Mouse (Mus musculus) liver, postnatal 0 days (tissue): Measurements from ENCODE around the gene Steap2. TPM values are rescaled to one million over a fixed set of nuclear protein-coding genes. Genes with fewer than 3 reads are reported as not detected.
"Not testable (repeated sequence)": the region's sequence is repeated elsewhere in the genome, so short reads cannot be mapped to it uniquely, and the experiment has no call there.

Experiments used
- ATAC-seq: fragments of 200-750 bp; cut with Nextera tagmentation; 2 replicates; pipeline ENCODE4 v1.8.0; 2017; ENCODE audit warnings: mild to moderate bottlenecking, moderate library complexity
- DNase-seq: peaks from one replicate; pipeline ENCODE4 v3.0.0-alpha.2; 2016
- H3K27ac ChIP-seq: fragments of 300-500 bp; sonication (generic); 2 replicates; pipeline ENCODE4 v1.5.1; 2014; ENCODE audit warnings: antibody characterized with exemption, moderate library complexity, mild to moderate bottlenecking, low read depth
- H3K27me3 ChIP-seq: fragments of 300-500 bp; sonication (generic); 2 replicates; pipeline ENCODE4 v1.6.1; 2014; ENCODE audit warnings: low read length, control low read depth, mixed read lengths; ENCODE audit not compliant: insufficient read depth
- H3K36me3 ChIP-seq: fragments of 300-500 bp; sonication (generic); replicated peaks from 2 replicates; pipeline ENCODE4 v1.6.1; 2014; ENCODE audit warnings: mild to moderate bottlenecking, control low read depth, low read length, moderate library complexity, mixed read lengths; ENCODE audit not compliant: insufficient read depth
- H3K4me1 ChIP-seq: fragments of 300-500 bp; sonication (generic); 2 replicates; pipeline ENCODE4 v1.6.1; 2014; ENCODE audit warnings: antibody characterized with exemption, mild to moderate bottlenecking, control low read depth; ENCODE audit not compliant: insufficient read depth
- H3K4me2 ChIP-seq: fragments of 300-500 bp; sonication (generic); 2 replicates; pipeline ENCODE4 v1.6.1; 2014; ENCODE audit warnings: low read depth, mild to moderate bottlenecking, low read length, moderate library complexity, mixed read lengths
- H3K4me3 ChIP-seq: fragments of 300-500 bp; sonication (generic); 2 replicates; pipeline ENCODE4 v1.5.1; 2014; ENCODE audit warnings: low read depth, low read length
- H3K9ac ChIP-seq: fragments of 300-500 bp; sonication (generic); replicated peaks from 2 replicates; pipeline ENCODE4 v1.6.1; 2014; ENCODE audit warnings: mild to moderate bottlenecking, moderate library complexity
- H3K9me3 ChIP-seq: fragments of 300-500 bp; sonication (generic); 2 replicates; pipeline ENCODE4 v1.6.1; 2016; ENCODE audit warnings: mild to moderate bottlenecking, control low read depth, low read length, mixed read lengths
- CTCF ChIP-seq: sonication (generic); IDR thresholded peaks from 2 replicates; pipeline ENCODE4 v1.5.1; 2016; ENCODE audit warnings: antibody characterized with exemption, low read depth
- EP300 ChIP-seq: IDR thresholded peaks from 2 replicates; pipeline ENCODE4 v1.6.1; 2016; ENCODE audit warnings: antibody characterized with exemption, low read depth, mild to moderate bottlenecking
- WGBS: fragments of 180-500 bp; shearing (Covaris S2); extraction: QIAGEN DNeasy Blood & Tissue Kit; methylation state at CpG from one replicate; pipeline ENCODE4 v1.1.7; 2014; ENCODE audit not compliant: insufficient replicate concordance; 5-methylcytosine and 5-hydroxymethylcytosine counted together
- polyA plus RNA-seq: library from polyadenylated mRNA; unstranded; fragments of >200 nt; fragmentation: Nextera tagmentation; extraction: Ambion mirVana; gene quantifications from 2 replicates; pipeline ENCODE4 v1.2.1, GENCODE M21; 2015

Steap2 gene
- polyA plus RNA-seq, 1 experiment from 2014 or later: 5.1 TPM

DNA sequence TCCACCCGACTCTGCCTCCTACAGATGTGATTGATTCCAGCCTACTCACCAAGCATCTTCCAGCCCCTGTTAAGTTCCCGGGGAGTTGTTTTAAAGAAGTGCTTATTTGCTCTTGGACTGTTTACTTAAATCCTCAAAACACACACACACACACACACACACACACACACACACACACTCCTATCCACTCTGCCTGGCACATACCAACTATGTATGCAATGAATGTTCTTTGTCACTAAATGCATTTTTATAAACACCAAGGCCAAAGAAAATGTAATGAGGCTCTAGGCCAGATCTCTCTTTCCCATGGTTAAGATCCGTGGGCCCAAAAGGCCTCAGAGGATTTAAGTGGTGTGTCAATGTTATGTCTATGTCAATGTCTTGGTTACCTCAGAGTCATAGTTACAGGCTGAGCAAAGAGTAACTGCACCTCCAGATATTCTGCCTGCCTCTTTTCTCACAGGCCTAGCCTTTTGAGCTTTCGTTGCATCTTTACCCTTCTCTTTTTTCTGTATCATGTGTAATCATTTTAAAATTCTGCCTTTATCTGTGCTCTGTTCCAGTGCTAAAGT lies 2.1 kb downstream of the Steap2 start:
- H3K27me3 ChIP-seq: peaks cover 8% of the 10 kb centered on the region; the same call in 1 of the 2 replicates
- no peaks in the 10 kb centered on the region for H3K36me3 ChIP-seq
- TF ChIP-seq EP300 (no peak), CTCF (no peak)
- no peaks in the 10 kb centered on the region for H3K9me3 ChIP-seq
- H3K4me2 ChIP-seq: no peak overlapping the region
- ATAC-seq (no peak), DNase-seq (no peak)
- 46% methylated on average over 4 of the region's 4 CpGs for WGBS
- H3K4me3 ChIP-seq: no peak overlapping the region
- H3K27ac ChIP-seq: no peak overlapping the region
- no peaks in the 10 kb centered on the region for H3K4me1 ChIP-seq
- H3K9ac ChIP-seq: no peak overlapping the region

DNA sequence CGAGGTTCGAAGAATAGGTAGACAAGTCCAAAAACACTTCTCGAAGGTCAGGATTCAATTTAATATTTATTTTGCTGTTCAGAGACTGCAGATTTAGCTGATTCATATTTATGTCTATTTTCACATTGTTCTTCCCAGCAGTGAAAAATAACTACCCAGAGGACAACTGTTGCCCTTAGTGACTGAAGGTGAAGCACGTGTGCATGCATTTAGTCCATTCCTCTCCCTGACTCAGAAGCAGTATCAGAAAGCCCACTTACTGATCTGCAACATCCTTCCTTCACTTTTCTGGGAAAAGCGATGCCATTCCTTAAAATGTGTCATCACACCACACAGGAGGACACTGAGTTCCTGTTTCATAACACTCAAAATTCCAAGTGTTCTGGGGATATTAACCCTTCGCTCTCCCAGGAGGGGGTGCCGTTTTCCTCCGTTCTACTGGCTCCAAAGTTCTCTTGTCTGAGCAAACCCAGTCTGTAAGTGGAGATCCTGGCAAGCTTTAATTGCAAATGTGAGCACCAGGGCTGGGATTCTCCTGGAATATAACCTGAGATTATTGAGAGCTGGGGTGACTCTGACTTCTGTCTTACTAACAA lies 5.3 kb downstream of the Steap2 start:
- Histone ChIP-seq H3K9me3 (no peaks in the 10 kb centered on the region), H3K36me3 (no peaks in the 10 kb centered on the region), H3K4me1 (no peaks in the 10 kb centered on the region; the same call in 1 of the 2 replicates), H3K4me2 (no peak overlapping the region), H3K9ac (no peak overlapping the region), H3K27ac (no peak overlapping the region), H3K27me3 (peaks cover 7% of the 10 kb centered on the region; the same call in 1 of the 2 replicates), H3K4me3 (no peak overlapping the region)
- TF ChIP-seq CTCF (no peak), EP300 (peak; percentile 61; the same call in 1 of the 2 replicates)
- DNase-seq (no peak), ATAC-seq (0 out of 2 replicates have a peak, but pooled peaks have one; percentile 11)
- 59% methylated on average over 8 of the region's 8 CpGs for WGBS

DNA sequence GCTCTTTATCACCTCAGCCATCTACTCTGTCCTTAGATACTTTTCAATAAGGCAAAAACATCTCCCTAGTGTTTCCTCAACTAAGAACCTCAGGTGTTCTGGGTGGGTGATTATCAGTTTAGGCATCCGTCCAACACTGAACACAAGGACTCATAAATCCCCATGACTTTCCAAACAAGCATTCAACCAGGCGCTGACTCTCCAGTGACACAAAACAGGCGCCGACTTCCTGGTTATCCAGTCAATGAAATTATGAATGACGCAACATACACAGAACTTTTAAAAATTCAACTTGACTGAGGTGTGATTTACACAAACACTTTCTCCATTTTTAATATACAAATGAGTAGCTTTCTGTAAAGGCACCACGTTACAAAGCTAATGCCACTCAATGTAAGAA lies 6.2 kb downstream of the Steap2 start:
- no peak for ATAC-seq
- DNase-seq: no peak
- WGBS: 64% methylated on average over 6 of the region's 6 CpGs
- Histone ChIP-seq H3K4me1 (no peaks in the 10 kb centered on the region; the same call in 1 of the 2 replicates), H3K27me3 (no peaks in the 10 kb centered on the region), H3K36me3 (no peaks in the 10 kb centered on the region), H3K27ac (no peak overlapping the region), H3K9ac (no peak overlapping the region), H3K4me3 (no peak overlapping the region), H3K4me2 (no peak overlapping the region), H3K9me3 (no peaks in the 10 kb centered on the region)
- no peak for TF ChIP-seq EP300
- TF ChIP-seq CTCF: no peak

DNA sequence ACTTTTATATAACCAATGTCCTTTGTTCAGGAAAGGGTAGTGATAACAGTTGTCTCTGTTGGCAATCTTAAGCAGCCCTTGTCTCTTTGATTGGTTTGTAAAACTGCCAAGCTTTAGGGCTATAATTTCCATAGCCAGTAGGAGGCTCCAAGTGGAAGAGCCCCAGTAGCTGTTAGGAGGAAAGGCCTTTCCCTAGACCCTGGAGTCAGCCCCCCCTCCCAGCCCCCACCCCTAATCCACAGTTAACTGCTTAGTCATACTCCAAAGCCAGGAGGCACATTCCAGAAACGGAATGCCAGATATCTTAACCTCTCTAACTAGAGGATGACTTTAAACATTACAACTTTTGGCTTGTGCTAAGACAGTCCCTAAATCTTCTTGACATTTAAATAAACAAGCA lies 7.4 kb downstream of the Steap2 start:
- ATAC-seq: no peak
- no peak overlapping the region for H3K27ac ChIP-seq
- H3K4me1 ChIP-seq: no peaks in the 10 kb centered on the region; the same call in 1 of the 2 replicates
- no peaks in the 10 kb centered on the region for H3K36me3 ChIP-seq
- H3K9me3 ChIP-seq: no peaks in the 10 kb centered on the region
- 21% methylated on average over 1 of the region's 1 CpGs for WGBS
- no peak for TF ChIP-seq CTCF
- TF ChIP-seq EP300: no peak
- H3K27me3 ChIP-seq: no peaks in the 10 kb centered on the region
- no peak for DNase-seq
- H3K4me2 ChIP-seq: no peak overlapping the region
- H3K4me3 ChIP-seq: no peak overlapping the region
- H3K9ac ChIP-seq: no peak overlapping the region

DNA sequence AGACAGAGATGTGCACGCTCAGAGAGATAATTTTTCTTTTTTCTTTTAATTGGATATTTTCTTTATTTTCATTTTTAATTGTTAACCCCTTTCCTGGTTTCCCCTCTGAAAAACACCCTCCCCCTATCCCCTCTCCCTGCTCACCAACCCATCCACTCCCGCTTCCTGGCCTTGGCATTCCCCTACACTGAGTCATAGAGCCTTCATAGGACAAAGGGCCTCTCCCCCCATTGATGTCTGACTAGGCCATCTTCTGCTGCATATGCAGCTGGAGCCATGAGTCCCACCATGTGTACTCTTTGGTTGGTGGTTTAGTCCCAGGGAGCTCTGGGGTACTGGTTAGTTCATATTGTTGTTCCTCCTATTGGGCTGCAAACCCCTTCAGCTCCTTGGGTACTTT lies 9.4 kb downstream of the Steap2 start:
- H3K27me3 ChIP-seq, H3K36me3 ChIP-seq, H3K9me3 ChIP-seq, ATAC-seq, DNase-seq, H3K27ac ChIP-seq, H3K4me1 ChIP-seq, H3K9ac ChIP-seq, H3K4me3 ChIP-seq, H3K4me2 ChIP-seq: not testable (repeated sequence)
- 72% methylated on average over 2 of the region's 2 CpGs for WGBS

DNA sequence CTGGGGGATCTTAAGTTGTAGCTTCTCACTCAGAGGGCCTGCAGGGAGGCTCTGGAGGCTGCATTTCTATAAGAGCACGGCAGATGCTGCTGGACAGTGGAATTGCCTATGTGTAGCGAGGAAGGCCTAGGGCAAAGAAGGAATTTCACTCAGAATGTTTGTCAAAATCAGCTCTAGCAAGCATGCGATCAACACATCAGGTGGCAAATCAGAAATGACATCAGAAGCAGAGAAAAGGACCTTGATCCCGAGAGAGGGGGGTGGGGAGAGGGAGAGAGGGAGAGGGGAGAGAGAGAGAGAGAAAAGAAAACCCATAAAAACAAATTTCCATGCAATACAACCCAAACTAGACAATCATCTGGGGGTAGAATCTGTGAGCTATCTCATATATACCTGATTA lies 11.1 kb downstream of the Steap2 start:
- H3K9me3 ChIP-seq: no peaks in the 10 kb centered on the region
- H3K36me3 ChIP-seq: no peaks in the 10 kb centered on the region
- DNase-seq (no peak), ATAC-seq (peak; percentile 72)
- H3K27me3 ChIP-seq: no peaks in the 10 kb centered on the region
- no peak overlapping the region for H3K4me2 ChIP-seq
- H3K4me1 ChIP-seq: no peaks in the 10 kb centered on the region; the same call in 1 of the 2 replicates
- H3K9ac ChIP-seq: no peak overlapping the region
- 65% methylated on average over 4 of the region's 4 CpGs for WGBS
- no peak overlapping the region for H3K4me3 ChIP-seq
- TF ChIP-seq EP300 (no peak), CTCF (no peak)
- H3K27ac ChIP-seq: no peak overlapping the region
